Mouse (Mus musculus): ENCODE measurements around the gene Clic4.

DNA sequence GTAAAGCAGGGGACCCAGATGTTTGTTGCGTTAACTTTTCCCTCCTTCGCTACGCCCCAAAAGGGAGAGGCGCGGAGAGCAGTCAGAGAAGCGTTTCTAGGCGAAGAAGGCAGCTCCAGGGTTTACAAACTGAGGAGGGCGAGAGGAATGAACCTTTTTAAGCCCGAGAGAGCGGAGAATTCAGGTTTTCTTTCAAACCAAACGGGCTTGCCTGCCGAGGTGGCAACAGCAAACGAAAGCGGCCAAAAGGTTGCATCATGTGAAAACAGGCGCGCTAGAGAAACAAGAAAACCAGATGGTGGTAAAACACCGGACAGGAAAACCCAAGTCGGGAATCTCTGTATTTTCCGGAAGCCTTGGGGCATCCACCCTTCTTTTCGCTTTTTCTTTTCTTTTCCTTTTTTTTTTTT, 1.2 kb downstream of the Clic4 start:
- TF ChIP-seq CEBPB (IDR thresholded peaks at IDR 0.05; ENCODE audit: low read depth) (peak; percentile 66), CTCF (IDR thresholded peaks at IDR 0.05; ENCODE audit: control insufficient read depth, insufficient read depth, insufficient read length) (no peak), MYOD1 (IDR thresholded peaks at IDR 0.05; ENCODE audit: control insufficient read depth, insufficient read length, low read depth) (no peak), USF1 (IDR thresholded peaks at IDR 0.05; ENCODE audit: low read depth) (no peak), FOSL1 (IDR thresholded peaks at IDR 0.05; ENCODE audit: insufficient read depth, low read length, poor library complexity, severe bottlenecking) (no peak), MAX (IDR thresholded peaks at IDR 0.05) (no peak), MYOG (IDR thresholded peaks at IDR 0.05; ENCODE audit: control insufficient read depth, extremely low read depth, insufficient read length) (no peak)

Data from C2C12 (cell line).